Mouse (Mus musculus) left cerebral cortex, adult 6 months (tissue): Measurements from ENCODE around the gene 4930433I11Rik. TPM values are rescaled to one million over a fixed set of nuclear protein-coding genes. Genes with fewer than 3 reads are reported as not detected.

Experiments
- long read RNA-seq, 2 experiments: library from polyadenylated mRNA; unstranded; transcript quantifications; one replicate each; pipeline ENCODE4 v2.0.0; 2019 to 2020
- polyA plus RNA-seq: library from polyadenylated mRNA; unstranded; fragments of <200 nt; fragmentation: Nextera tagmentation; gene quantifications from 2 replicates; pipeline ENCODE4 v1.2.3, GENCODE M21; 2021

The 4930433I11Rik gene
- not detected in 2 replicates for polyA plus RNA-seq
- long read RNA-seq, experiment 1 = 0 reads
- long read RNA-seq, experiment 2 = 0 reads

DNA sequence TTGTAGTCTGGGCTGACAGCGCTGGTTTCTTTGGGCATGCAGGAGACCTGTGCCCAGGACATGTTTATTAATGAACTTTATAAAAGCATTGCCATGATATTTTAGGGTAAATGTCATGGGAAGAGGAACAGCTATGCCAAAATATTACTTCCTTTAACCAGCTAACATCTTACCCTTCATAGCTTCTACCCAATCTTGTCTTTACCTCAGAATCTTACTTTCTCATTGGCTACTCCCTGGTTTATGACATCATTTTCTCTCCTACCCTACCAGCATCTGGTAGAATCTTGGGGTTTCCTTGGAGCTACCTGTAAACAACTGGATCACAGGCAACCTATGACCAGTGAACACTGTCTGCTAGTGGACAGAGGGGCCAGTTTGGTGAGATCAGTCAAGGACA, at the start of gene 4930433I11Rik:
TSS of gene 4930433I11Rik (plus strand) at position 301 of the 400 bp plus-strand sequence.

DNA sequence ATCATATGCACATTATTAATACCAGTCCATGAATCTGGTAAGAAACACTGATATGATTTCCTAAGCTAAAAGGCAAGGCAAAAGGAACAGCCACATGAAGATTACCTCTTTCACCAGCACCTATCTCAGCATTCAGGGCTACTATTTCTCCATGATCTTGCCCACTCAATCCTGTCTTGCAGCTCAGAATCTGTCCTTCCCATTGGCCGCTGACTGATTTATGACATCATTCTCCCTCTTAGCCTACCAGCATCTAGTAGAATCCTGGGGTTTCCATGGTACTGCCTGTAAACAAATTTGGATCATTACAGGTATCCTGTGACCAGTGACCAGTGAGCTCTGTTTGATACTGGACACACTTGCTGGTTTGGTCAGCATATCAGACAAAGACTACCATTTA, 45.1 kb downstream of the 4930433I11Rik start, which contains the start of gene Gm4884:
TSS of gene Gm4884 (plus strand) at position 301 of the 400 bp plus-strand sequence.

Other genes with a start within 250 kb of the 4930433I11Rik start
- gene Vstm2b, start 89.2 kb upstream of the 4930433I11Rik start, polyA plus RNA-seq = 13.0 and 40.5 TPM in 2 replicates
- not detected in 2 replicates for gene Gm4884, start 45.2 kb downstream of the 4930433I11Rik start, polyA plus RNA-seq
- not detected in 2 replicates for gene Gm5592, start 166.3 kb downstream of the 4930433I11Rik start, polyA plus RNA-seq